Mouse (Mus musculus): ENCODE results near the gene Ddx5.
"Not testable (repeated sequence)": the region's sequence is repeated elsewhere in the genome, so short reads cannot be mapped to it uniquely, and the experiment has no call there.

Ddx5 gene

GRCm38 (mm10) chr11:106788026-106788774 lies 785 bp downstream of the Ddx5 start:
- peak; percentile 98 for DNase-seq (ENCODE audit: low spot score)

DNA sequence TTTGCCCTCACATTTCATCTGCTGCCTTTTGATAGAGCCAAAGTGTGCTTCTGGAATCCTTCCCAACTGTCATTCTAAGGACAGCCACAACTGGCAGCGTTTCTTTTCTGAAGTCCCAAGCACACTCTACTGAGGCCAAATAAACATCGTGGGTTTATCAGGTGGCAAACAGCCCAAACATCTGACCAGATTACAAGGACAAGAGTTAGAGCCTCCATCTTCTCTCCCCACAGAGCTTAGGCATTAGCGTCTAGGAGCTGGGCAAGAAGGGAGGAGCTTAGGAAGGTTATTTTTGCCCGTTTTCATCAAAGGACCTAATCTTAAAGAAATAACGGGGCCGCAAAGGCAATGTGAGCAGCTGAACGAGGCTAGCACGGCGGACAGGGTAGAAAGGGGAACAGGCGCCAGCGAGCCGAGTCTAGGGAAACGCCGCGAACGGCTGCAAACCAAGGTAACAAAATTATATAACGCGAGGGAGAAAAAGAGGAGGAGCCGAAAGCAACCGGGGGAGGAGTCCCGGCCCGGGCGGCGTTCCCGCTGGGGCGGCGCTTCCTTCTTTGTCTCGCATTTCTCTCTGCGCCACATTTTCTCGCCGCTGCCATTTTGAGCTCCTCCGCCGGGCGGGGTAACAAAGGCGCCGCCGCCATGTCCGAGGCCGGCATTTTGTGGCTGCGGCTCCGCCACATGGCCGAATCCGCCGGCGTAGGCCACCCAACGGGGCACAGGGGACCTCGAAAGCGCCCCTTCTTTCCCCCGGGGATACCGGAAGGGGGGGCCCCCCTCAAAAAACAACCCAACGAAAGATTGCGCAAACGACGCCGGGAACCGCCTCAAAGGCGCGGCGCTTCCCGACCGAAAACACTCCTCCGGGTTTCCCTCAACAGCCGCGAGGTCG lies 1.6 kb downstream of the Ddx5 start:
- DNase-seq (ENCODE audit: low spot score), result peak; percentile 73

- DNase-seq (ENCODE audit: low spot score), result no peak
These were observed 3.9 kb downstream of the Ddx5 start for GRCm38 (mm10) chr11:106785043-106785442.

DNA sequence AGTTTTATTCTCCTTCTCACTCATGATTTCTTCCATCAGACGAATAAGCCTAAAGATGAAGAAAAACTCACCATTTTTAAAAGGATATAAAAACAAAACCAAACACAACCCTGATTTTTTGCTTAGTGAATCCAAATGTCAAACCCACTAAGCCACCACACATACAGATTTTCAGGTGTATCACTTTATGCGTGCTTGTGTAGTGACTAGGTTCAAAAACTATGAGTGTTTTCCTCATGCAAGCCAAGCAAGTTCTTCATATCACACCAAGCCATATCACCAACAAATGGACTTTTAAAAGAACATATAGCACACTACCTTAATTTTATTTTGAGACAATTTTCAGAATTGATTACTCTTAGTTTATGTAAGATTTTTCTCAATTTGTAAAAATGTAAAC lies 4.5 kb downstream of the Ddx5 start:
- no peak for DNase-seq (ENCODE audit: low spot score)

DNA sequence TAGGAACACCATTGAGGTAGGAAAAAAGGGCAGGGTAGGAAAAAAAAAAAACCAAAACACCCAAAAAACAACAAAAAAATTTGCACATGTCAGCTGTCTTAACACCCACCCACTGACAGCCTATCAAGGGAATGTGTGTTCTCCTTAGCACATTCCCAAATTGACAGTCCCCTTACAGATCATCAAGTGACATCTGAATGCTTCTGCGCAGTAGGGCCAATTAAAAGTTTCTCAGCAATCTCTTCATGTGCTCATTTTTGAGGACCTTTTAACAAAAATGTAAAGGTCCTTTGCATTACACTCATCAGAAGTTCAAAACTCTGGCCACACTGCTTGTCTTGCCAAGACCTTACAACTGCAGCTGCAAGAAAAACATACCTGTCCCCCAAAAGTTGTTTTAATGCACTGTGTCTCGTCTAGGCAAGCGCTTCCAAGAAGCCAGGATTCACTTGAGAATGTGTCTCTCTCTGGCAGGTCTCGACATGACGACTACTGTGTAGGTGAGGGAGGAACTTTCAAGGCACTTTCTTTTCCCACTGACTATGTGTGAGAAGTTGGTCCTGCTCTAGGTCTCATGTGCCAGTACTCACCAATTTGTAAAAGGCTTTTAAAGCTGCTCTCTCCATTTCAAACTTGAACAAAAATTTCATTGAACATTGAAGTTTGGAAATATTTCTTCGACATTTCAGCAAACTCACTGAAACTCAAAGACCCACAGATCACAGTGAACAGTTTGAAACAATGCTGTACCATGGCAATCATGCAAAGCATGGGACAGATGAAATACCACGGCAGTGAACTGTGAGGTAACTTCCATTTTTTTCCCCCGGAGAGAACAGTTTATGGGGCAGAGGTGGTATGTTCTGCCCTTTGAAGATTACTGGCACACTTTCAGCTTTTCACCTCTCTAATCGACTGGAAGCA lies 5.9 kb downstream of the Ddx5 start:
- DNase-seq (ENCODE audit: low spot score), result no peak

GRCm38 (mm10) chr11:106782271-106782670 lies 6.7 kb downstream of the Ddx5 start:
- DNase-seq (ENCODE audit: low spot score), result not testable (repeated sequence)

GRCm38 (mm10) chr11:106780590-106781220 lies 8.3 kb downstream of the Ddx5 start:
- no peak for DNase-seq (ENCODE audit: low spot score)

- DNase-seq (ENCODE audit: low spot score), result no peak
These were observed 8.9 kb downstream of the Ddx5 start for GRCm38 (mm10) chr11:106780089-106780425.

DNA sequence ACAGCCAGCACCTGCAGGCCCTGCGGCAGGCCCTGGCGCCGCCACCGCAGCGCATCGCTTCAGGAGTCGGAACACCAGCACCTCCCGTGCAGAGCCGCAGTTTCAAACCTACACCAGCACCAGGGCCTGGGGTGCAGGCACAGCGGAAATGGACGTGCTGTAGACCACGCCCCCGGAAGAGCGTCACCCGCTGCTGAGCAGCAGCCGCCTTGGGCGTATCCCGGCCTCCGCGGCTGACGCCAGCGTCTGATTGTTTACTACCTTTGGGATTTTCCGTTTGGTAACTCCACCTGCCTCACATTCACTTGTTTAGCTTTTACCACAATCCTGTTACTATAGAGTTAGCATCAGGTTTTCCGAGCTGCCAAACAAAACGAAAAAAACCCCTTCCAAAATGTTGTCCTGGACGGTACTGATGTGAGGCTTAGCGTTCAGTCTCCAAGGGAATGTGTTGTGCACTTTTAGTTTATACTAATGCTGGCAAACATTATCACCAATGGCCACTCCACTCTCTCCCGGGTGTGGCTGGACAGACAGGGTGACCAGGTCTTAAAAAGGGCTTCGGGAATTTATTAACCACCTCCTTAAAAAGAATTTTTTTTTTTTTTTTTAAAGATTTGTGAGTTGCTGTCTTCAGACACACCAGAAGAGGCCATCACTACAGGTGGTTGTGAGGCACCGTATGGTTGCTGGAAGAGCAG lies 9.4 kb downstream of the Ddx5 start, which contains the start of gene Polg2:
TSS of gene Polg2 (minus strand) at position 150 of the 701 bp plus-strand sequence.
- peak; percentile 59 for DNase-seq (ENCODE audit: low spot score)

GRCm38 (mm10) chr11:106778589-106779387 lies 10.2 kb downstream of the Ddx5 start:
- no peak for DNase-seq (ENCODE audit: low spot score)

DNA sequence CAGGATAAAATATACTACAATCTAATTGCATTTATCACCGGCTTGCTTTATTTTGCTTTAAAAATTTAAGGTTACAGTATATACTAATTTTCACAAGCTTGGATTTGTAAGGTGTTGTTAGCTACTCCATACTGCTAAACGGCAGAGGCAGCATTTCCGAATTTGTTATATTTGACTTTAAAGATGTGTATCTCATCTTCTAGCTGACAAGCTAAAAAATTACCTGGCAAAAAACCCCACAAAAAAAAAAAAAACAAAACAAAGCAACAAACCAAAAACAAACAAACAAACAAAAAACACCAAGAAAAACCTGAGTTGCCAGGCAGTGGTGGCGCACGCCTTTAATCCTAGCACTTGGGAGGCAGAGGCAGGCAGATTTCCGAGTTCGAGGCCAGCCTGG lies 10.9 kb downstream of the Ddx5 start:
- no peak for DNase-seq (ENCODE audit: low spot score)

DNA sequence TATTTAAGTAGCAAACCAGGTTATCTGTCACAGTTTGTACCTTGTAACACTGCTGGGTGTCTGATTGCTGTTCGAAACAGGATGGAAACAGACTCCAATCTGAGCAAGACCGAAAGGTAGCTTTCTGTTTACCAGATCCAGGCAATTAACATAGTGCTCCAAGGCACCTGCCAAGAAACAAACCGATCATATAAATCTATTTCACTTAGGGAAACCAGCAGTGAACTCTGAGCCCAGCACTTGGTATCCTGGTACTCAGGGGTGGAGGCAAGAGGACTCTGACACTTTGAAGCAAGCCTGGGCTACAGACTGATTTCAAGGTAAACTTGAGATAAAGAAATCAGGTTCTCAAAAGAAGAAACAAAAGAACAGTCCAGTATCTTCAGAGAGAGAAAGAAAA lies 11.6 kb downstream of the Ddx5 start:
- DNase-seq (ENCODE audit: low spot score), result no peak

- no peak for DNase-seq (ENCODE audit: low spot score)
These were observed 12.0 kb downstream of the Ddx5 start for GRCm38 (mm10) chr11:106776960-106777359.

DNA sequence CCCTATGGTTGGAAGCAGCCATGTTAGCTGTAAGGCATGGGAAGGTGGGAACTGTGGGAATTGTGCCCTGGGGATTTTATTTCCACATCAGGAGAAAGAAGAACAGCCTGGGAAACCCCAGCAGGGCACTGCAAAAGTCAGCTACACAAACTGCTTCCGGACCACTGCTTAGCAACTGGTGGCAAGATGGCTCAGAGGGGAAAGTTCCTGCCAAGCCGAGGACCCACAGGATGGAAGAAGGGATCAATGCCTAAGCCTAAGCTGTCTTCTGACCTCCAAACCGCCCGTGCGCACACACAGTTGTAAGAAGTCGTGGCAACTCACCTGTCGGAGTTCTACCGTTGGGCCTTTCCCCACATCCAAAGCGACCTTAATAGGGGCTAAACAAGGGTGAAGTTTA lies 15.9 kb downstream of the Ddx5 start:
- no peak for DNase-seq (ENCODE audit: low spot score)

GRCm38 (mm10) chr11:106770195-106770974 lies 18.6 kb downstream of the Ddx5 start:
- DNase-seq (ENCODE audit: low spot score), result no peak

DNA sequence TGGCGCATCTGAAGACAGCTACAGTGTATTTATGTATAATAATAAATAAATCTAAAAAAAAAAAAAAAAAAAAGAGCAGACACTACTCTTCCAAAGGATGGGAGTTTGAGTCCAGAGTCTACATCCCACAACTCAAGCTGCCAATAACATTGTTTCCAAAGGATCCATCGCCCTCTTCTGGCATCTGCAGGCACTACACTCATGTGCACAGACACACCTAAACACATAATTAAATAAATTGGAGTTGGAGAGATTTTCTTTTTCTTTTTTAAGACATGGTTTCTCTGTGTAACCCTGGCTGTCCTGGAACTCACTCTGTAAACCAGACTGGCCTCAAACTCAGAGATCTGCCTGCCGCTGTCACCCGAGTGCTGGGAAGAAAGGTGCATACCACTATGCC lies 21.5 kb downstream of the Ddx5 start:
- no peak for DNase-seq (ENCODE audit: low spot score)

DNA sequence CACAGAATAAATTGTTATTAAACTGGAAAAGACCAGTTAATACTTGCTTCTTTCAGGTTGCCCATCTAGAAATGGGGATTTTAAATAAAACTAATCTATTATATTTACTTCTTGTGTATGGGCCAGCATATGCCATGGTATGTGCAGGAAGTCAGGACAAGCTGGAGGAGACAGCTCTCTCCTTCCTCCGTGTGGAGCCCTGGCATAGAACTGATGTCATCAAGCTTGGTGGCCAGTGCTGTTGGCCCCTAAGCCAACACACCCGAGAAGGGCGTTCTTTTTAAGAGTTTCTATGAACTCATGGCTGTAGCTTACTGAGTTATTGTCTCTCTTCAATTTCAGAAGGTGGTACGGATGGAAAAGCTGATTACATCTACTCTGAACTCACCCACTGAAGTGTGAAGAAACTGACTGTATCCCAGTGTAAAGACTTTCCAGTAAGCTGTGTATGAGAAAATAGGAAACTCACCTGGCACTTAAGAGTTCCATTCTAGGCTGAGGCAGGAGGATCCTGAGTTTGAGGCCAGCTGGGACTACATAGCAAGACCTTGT lies 22.3 kb downstream of the Ddx5 start:
- DNase-seq (ENCODE audit: low spot score), result no peak

- no peak for DNase-seq (ENCODE audit: low spot score)
These were observed 26.2 kb downstream of the Ddx5 start for GRCm38 (mm10) chr11:106762800-106763185.

DNA sequence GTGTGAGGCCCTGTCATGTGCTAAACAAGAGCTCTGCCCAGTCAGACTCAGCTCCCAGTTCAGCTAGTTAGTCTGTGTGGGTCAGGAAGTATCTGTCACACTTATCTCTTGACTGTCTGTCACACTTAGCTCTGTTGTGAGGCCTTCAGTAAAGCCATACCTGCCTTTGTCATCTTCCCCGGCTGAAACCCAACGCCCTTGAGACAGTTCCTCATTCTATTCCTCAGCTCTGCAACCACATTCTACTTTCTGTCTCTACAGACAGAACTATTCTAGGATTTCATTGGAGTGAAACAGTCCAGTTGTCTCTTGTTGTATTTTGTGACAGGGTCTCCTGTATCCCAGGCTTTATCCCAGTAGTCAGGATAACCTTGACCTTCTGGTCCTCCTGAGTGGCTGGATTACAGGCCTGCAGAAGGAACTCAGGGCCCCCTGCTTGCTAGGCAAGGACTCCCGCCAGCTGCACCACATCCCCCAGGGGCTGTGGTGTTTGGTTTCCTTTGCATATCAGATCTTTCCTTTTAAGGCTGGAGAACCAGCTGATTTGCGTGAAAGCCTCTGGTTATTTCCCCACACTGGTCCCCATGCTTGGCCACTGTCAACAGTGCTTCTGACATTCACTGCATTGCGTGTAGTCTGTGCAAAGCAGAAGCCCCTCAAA lies 26.7 kb downstream of the Ddx5 start:
- no peak for DNase-seq (ENCODE audit: low spot score)

All from urinary bladder, postnatal 10 days (tissue).